Mouse (Mus musculus) erythroid progenitor cell, adult 5-6 weeks (primary cell): Measurements from ENCODE around the gene Arap1. TPM values are rescaled to one million over a fixed set of nuclear protein-coding genes. Genes with fewer than 3 reads are reported as not detected.

Source experiments
- ATAC-seq: replicated peaks from 2 replicates; pipeline ENCODE4 v1.8.0; 2016; ENCODE audit warnings: moderate number of reproducible peaks, mild to moderate bottlenecking, moderate TSS enrichment, inconsistent platforms; ENCODE audit not compliant: poor library complexity, low FRiP score, severe bottlenecking
- total RNA-seq, 2 experiments: library from RNA; stranded (forward) in 1 of 2; stranded (reverse) in 1 of 2; fragments of 150-400 nt in 1 of 2; fragments of 186-747, 209-891 nt in 1 of 2; gene quantifications; 2 replicates each; pipeline versions ENCODE4 v1.2.3 to v1.2.4; 2015 to 2017; ENCODE audit warnings: low replicate concordance in 2 of 2

The Arap1 gene
- total RNA-seq, 2 experiments from 2014 or later, result 10.6 to 20.1 TPM

DNA sequence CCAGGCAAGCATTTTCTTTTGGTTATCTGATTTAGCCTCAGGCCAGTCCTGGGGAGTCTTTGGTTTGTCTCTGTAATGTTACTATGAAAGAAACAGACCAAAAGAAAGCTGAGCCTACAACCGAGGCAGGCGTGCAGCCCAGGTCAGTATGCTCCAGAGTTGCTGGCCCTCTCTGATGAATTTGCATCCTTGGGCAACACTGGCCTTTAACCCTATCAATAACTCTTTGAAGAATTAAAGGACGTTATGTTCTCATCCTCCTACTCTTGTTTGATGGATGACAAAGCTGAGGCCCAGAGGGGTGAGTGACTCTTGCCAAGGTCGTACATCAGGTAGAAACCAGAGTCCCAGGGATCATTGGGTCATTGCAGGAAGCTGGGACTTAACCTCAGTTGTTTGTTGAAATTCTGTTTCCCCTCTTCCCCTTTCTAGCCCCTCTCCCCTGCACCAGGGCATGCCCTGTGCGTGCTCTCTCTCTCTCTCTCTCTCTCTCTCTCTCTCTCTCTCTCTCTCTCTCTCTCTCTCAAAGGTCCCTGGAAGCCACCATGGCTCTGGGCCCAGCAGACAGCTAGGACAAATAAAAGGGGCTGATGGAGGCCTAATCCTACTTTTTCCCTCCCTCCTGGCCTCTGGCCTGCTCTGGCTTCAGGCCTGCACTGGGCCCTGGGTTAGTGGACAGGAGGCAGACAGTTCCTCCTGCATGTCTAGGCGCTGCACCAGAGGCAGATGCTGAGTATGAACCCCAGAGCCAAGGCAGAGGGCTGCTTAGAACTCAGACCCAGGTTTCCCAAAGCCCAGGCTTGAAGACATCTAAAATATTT, 23.5 kb upstream of the Arap1 start:
- ATAC-seq, result no peak

DNA sequence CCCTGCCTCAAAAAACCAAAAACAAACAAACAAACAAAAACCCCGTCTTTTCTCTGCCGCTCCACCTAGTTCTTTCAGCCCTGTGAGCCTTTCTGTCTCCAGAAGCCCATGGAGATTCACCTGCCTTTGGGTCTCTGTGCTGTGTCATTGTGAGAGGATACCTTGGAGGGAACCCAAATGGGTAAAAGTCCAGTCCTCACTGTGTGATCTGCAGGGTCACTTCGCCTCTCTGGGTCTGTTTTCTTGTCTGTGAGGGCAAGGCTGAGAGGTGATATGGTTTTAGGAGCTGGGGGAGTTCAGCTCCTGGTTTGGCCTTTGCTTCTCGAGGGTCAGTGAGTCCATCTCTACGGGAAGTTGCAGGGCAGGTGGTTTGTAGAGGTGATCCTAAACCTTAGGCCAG, 21.9 kb upstream of the Arap1 start:
- no peak for ATAC-seq

DNA sequence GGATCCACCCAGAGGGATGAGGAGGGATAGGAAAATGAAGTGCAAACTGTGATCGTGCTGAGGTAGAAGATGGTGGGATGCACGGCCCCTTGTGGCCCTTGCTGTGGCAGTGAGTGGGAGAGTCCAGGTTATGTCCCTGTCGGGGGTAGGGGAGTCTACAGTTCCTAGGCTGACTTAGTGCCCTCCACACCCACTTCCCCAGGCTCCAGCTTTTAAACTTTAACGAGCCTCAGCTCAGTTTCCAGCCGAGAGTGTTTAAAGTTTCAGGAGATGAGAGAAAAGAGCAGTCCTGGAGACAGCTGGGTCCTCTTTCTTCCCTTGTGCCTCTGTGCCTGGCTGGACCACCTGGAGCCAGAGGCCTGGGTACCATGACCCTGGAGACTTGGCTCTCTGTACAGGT, 20.6 kb upstream of the Arap1 start:
- ATAC-seq, result no peak

DNA sequence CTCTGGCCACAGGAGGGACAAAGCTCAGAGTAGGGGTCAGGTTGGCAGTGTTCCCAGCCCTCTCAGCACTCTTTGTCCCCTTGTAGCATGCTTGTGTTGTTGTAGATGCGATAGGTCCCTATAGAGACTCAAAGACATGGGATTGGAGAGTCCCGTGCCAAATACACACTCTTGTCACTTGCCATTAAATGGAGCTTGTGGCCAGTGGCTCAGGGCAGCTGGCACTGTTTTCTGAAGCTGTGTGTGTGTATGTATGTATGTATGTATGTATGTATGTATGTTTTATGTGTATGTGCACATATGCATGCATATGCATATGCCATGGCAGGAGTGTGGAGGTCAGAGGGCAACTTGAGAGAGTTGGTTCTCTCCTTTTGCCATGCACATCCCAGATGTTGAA, 20.1 kb upstream of the Arap1 start:
- no peak for ATAC-seq

DNA sequence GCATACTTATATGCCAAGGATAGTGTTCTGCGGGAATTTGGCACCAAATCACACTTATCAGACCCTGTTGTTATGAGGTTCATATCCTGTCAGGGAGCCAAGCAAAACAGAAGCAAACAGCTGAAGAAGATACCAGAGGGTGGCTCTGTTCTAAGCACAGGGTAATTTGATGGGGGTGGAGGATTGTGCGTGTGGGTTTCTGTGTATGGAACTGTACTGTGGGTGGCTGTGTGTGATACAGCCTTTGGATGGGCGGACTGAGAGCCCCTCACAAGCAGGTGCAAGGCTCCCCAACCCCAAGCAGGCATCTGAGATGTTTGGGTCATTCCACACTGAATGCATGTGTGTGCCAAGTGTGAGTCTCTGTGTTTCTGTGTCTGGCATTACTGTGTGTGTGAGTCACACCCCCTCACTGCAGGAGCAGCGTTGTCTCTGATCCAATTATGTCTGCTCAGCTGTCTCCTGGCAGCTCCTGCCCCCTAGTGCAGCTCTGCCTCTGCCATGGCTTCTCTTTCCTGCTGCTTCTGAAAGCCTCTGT, 19.2 kb upstream of the Arap1 start:
- no peak for ATAC-seq

DNA sequence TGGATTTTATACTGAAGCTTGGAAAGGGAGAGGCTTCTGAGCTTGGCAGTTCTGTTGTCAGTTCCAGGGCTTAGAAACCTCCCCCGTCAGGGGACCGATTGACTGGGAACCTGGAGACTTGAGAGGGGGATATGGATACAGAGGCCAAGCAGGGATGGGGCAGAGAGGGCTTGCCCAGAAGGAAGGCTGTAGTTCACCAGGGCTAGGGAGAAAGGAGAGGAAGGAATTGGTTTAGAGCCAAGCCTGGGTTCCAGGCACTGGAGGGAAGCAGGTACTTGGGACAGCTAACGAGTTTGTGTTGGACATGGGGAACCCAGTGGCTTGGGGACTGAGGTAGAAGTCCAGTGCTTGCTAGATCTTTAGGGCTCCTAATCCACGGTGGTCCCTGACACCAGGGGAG, 18.3 kb upstream of the Arap1 start:
- ATAC-seq, result no peak

DNA sequence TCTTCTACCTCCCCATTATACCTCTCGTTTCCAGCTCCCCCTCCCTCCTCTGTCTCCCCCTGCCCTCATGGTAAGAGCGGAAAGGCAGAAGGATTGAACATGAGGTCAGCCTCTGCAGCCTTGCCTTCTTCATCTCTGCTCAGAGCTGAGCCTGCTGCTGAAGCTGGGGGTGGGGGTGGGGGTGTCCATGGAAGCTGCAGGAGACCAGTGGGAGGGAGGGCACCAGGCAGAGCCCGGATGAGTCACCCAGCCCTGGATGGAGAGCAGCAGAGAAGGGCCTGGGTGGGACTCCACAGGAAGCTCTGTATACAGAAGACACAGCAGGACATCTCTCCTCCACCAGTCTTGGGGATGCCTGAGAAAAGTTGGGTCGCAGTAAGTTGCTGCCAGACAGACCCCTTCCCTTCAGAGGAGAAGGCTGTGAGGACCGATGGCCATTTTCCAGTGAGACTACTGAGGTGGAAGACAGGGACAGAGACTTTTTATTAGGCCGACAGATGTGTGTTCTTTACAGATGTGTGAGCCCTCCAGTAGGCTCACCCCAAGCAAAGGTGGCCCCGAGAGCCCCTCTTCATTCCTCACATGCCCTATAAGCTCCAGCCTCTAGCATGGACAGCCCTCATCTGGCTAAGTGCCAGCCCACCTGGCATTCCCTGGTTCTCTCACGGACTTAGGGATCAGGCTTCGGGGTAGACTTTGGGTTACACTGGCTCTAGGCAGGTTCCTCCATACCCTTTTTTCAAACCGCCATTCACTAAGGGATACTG, 17.6 kb upstream of the Arap1 start:
- ATAC-seq, result no peak

DNA sequence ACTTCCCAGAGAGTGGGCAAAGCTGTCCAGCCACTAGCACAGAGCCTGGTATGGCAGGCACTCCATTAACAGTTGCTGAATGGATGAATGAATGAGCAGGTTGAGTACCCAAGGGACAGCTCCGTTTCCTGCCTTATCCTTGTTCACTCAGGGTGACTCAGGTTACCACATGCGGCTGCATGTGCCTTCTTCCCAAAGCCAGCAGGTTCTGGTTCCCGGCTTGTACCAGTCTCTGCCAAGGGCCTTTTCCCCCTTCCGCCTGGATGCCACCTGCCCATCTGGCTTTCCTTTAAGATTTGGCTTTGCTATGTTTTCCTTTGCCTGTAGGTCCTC, 17.1 kb upstream of the Arap1 start:
- no peak for ATAC-seq

DNA sequence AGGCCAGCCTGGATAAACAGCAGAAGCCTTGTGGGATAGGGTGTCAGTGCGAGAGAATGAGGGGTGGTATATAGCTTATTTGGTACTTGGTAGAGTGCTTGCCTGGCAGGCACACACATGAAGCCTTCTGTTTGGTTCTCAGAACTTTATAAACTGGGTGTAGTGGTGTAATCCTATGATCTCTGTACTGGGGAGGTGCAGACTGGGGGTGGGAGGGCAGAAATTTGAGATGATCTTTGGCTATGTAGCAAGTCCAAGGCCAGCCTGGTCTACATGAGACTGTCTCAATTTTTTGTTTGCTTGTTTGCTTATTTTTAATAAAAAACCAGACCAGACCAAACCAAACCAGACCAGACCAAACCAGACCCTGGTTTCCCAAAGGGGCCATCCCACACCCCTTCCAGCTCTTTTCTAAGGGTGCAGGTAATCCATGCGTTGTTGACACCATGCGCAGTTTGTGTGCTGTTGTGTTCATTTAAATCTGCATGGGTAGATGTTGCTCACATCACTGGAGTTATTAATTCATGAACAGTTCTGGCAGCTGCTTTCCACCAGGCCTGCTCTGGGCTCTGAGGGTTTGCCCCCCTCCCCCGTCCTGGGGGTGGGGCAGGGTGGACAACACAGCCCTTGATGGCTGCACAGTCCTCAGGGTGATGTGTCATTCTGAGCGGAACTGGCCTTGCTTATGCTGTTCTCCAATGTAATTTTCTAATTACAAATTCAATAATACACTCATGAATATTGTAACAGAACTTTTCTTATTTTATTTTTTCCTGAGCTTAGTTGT, 15.6 kb upstream of the Arap1 start:
- no peak for ATAC-seq

DNA sequence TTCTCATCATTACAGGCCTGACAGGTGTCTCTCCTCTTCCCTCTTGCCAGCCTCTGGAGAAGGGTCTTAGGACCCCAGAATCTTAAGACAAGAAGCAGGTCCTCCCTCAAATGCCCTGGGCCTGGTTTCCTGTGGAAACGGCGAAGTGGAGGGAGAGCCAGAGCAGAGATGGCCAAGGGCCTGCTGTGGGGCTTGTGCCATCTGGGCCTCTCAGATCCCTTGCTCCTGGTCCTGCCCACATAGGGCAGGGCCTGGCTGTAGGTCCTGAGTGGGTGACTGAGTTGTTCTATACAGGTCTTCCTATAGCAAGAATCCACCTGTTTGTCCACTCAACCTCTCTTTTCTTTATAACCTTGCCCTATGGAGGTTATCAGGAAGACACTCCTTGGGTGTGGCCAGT, 12.6 kb upstream of the Arap1 start:
- ATAC-seq, result peak; percentile 44

DNA sequence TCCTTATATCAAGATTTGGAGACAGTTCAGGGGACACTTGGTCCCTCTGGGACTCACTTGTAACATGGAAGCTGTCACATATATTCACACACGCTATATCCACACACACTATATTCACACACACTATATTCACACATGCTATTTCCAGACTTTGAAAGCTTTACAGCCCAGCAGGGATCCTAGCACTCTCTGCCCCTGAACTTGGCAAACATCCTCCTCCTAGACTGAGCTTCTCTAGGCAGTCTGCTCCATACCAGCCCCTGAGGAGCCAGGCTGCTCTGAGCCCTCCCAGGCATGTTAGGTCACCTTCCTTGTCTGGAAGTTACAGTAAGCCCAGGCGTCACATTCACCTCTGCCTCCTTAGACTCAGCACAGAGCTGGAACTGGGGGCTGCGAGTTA, 11.2 kb upstream of the Arap1 start:
- ATAC-seq, result no peak

DNA sequence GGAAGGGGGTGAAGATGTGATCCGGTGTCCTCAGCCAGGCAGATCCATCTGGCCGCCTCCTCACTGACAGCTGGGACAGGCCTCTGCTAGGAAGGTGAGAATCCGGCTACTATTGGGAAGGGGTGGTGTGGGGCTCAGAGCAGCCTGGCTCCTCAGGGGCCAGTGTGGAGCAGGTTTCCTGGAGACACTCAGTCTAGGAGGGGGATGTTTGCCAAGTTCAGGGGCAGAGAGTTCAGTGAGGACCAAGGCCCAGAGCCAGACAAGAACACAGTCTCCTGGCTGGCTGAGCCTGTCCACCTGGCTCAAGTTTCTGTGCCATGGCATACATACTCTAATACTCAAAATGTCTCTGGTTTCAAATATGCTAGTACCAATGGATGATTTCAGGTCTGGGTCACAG, 10.5 kb upstream of the Arap1 start:
- no peak for ATAC-seq

DNA sequence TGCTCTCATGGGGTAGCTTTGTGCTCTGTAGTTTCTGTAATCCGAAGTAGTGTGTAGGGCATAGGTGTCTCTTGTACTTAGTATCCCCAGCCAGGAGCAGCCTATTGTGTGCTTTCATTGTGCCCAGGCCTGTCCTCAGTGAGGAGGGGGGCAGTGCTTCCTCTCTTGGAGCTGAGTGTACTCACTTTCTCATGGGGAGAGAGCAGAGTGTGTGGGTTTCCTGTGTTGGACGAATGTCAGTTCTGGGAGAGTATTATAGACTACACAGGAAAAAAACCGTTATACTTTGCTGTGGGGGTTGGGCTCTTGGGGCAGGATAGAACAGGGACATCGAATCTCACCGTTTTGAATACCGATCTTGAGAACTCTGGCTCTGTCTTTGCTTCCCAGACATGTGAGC, 6.5 kb upstream of the Arap1 start:
- ATAC-seq, result no peak

DNA sequence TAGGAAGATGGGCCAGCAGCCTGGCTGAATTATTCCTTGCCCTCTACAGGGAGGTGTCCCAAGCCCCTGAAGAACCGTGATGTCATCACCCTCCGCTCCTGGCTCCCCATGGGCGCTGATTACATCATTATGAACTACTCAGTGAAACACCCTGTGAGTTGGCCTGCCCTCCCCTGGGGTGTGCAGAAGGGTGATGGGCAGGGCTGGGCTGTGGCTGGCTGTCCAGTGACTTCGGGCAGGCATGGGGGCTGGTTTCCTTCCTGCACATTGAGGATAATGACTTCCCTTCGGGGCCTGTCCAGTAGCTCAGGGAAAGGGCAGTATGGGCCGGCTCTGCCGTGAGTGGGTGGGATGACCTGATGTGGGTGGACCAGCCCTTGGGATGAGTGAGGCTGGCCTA, 4.7 kb upstream of the Arap1 start:
- ATAC-seq, result no peak

DNA sequence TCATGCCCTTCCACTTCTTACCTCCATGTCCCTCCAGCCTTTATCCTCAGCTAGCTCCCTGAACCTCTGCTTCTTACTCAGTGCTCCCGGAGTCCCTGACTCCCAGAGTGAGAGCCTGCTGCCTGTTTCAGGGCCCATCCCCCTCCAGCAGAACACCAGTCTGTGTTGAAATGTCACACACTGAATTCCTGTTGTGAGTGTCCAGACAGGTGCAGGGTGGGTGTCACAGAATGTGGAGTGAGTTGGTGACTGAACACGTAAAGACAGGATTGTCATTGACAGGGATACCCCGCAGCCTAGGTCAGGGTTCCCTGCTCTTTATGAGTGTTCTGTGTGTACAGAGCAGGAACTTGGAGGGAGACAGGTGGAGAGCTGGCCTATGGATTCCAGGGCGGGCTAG, 3.0 kb upstream of the Arap1 start:
- ATAC-seq, result no peak

DNA sequence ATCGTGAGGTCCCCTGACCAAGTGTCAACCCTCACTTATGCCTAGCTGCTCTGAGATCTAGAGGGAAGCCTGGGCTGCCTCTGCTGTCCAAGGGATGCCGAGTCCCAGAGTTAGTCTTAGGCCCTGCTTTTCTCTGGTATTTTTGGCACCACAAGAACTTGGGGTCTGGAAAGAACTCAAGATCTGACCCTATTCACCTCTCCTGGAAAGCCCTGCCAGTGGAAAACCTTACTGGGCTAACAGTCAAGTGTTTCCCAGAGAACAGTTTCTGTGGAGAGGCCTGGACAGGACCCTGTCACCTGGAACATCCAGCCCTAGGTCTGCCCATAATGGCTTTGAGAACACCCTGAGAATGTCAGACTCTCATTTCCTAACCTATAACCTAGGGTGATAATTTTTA, 876 bp upstream of the Arap1 start:
- no peak for ATAC-seq

DNA sequence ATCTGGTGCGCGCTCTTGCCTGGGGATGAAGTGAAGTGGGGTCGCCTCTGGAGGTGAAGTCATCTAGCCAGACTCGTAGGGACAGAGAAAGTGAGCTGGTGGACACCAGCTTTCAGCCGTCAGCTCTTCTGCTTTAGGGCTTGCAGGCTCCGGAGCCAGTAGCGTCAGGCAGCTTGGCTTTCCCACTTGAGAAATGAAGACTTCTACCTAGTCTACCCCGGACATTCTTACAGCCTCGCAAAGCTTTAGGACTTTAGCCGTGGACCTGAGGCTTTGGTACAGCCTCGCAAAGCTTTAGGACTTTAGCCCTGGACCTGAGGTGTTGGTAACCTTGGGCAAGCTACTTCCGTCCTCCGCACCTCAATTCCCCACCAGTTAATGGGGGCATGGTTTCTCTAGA, 445 bp downstream of the Arap1 start:
- no peak for ATAC-seq

DNA sequence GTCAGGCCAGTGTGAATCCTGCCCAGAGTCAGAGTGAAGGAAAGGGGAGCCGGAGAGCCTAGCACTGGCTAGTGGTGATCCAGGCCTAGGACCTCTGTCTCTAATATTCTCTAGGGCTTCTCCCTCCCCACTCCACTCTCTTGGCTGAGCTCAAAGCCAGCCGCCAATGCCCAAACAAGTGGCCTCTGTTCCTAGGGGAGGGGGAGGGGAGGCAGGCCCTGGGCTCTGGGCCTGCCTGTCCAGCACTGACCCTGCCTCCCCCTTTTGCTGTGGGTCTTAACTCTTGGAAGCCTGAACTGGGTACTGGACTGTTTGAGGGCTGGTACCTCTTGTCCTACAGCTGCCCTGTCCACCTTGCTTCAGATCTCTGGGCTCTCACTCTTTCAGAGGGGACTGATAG, 2.0 kb downstream of the Arap1 start:
- no peak for ATAC-seq

DNA sequence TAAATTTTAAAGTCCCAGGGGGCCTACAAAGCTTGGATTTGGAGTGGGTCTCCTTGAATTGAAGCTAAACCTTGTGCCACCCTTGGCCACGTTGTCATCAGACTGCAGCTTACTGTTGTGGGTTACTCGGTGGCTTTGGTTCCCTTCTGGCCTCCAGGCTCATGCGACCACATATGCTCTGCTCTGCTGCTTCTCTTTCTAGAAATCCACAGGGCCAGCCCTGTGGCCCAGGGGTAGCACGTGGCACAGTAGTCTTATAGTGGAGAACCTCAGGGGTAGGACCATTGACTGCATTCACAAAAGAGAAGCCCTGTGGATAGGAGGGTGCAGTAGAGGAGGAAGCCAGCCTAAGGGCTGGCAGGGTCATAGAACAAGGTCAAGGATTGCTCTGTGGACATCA, 4.5 kb downstream of the Arap1 start:
- no peak for ATAC-seq

DNA sequence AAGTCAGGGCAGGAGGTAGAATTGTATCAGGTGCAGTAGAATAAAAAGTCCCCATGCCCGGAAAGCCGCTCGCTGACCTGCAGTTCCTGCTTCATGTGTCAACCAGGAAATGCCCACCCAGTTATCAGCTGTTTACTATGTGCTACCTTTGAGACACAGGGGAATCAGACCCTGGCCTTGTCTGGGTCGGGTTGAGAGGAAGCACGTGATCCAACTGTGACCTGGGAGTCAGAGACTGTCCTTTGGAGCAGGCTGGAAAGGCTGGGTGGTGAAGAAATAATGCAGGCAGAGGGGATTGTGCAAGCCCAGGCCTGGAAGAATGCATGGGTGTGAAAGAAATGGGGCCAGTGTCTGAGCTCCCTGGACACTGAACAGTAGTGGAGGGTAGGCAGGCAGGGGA, 6.6 kb downstream of the Arap1 start:
- ATAC-seq, result no peak
